Mouse (Mus musculus) forebrain, embryonic 14.5 days (tissue): ENCODE measurements at regions not wholly inside any gene's neighbourhood (a gene's known extent, or its start where the extent isn't known, plus 50 kb on each side); places are given as distances from the start of the nearest gene placed in this dataset.
A peak's percentile ranks its signal among the peaks of the same experiment; 100 is the strongest.

Source experiments
- ATAC-seq: fragments of 200-750 bp; cut with Nextera tagmentation; 2 replicates; pipeline ENCODE4 v1.8.0; 2017; ENCODE audit warnings: mild to moderate bottlenecking, moderate library complexity
- DNase-seq: peaks from one replicate; pipeline ENCODE4 v3.0.0-alpha.2; 2015; ENCODE audit warnings: low spot score
- H3K27ac ChIP-seq: fragments of 300-500 bp; sonication (generic); 2 replicates; pipeline ENCODE4 v1.5.1; 2014; ENCODE audit warnings: low read depth, mild to moderate bottlenecking, control low read depth, low read length, moderate library complexity
- H3K27me3 ChIP-seq: fragments of 300-500 bp; sonication (generic); replicated peaks from 2 replicates; pipeline ENCODE4 v1.6.1; 2014; ENCODE audit warnings: low read length, control low read depth, mixed read lengths; ENCODE audit not compliant: control insufficient read depth, insufficient read depth
- H3K36me3 ChIP-seq: fragments of 300-500 bp; sonication (generic); 2 replicates; pipeline ENCODE4 v1.6.1; 2014; ENCODE audit warnings: low read length, control low read depth; ENCODE audit not compliant: control insufficient read depth, insufficient read depth
- H3K4me1 ChIP-seq: fragments of 300-500 bp; sonication (generic); 2 replicates; pipeline ENCODE4 v1.6.1; 2014; ENCODE audit warnings: antibody characterized with exemption, low read length, control low read depth; ENCODE audit not compliant: control insufficient read depth, insufficient read depth
- H3K4me2 ChIP-seq: fragments of 300-500 bp; sonication (generic); 2 replicates; pipeline ENCODE4 v1.6.1; 2014; ENCODE audit warnings: mild to moderate bottlenecking, control low read depth, low read length
- H3K4me3 ChIP-seq: fragments of 300-500 bp; sonication (generic); 2 replicates; pipeline ENCODE4 v1.5.1; 2014; ENCODE audit warnings: low read depth, low read length, control low read depth
- H3K9ac ChIP-seq: fragments of 300-500 bp; sonication (generic); 2 replicates; pipeline ENCODE4 v1.6.1; 2014; ENCODE audit warnings: mild to moderate bottlenecking, low read length, control low read depth, moderate library complexity
- H3K9me3 ChIP-seq: fragments of 300-500 bp; sonication (generic); replicated peaks from 2 replicates; pipeline ENCODE4 v1.6.1; 2016; ENCODE audit warnings: low read length, control low read depth, mixed read lengths; ENCODE audit not compliant: control insufficient read depth
- WGBS: fragments of 180-500 bp; shearing (Covaris S2); extraction: QIAGEN DNeasy Blood & Tissue Kit; methylation state at CpG from one replicate; pipeline ENCODE4 v1.1.7; 2014; 5-methylcytosine and 5-hydroxymethylcytosine counted together

GRCm38 (mm10) chr17:61696717-61697116, 1184.4 kb downstream of the Efna5 start:
- Histone ChIP-seq H3K9ac (no peak overlapping the region), H3K27ac (no peak overlapping the region), H3K4me3 (no peak overlapping the region), H3K9me3 (no peaks in the 10 kb centered on the region), H3K27me3 (no peaks in the 10 kb centered on the region), H3K4me2 (no peak overlapping the region), H3K36me3 (no peaks in the 10 kb centered on the region), H3K4me1 (no peaks in the 10 kb centered on the region)
- DNase-seq: no peak
- WGBS: 94% methylated on average over 2 of the region's 2 CpGs
- no peak for ATAC-seq

GRCm38 (mm10) chr17:61686325-61686724, 1194.8 kb downstream of the Efna5 start:
- Histone ChIP-seq H3K36me3 (no peaks in the 10 kb centered on the region), H3K27me3 (no peaks in the 10 kb centered on the region), H3K4me2 (no peak overlapping the region), H3K9ac (no peak overlapping the region), H3K4me1 (no peaks in the 10 kb centered on the region), H3K4me3 (no peak overlapping the region), H3K27ac (no peak overlapping the region), H3K9me3 (no peaks in the 10 kb centered on the region)
- ATAC-seq (no peak), DNase-seq (no peak)
- WGBS: 69% methylated on average over 4 of the region's 4 CpGs

- no peak overlapping the region for H3K4me3 ChIP-seq
- no peaks in the 10 kb centered on the region for H3K36me3 ChIP-seq
- H3K9ac ChIP-seq: no peak overlapping the region
- H3K27ac ChIP-seq: no peak overlapping the region
- ATAC-seq (no peak), DNase-seq (no peak)
- no peaks in the 10 kb centered on the region for H3K9me3 ChIP-seq
- H3K4me1 ChIP-seq: no peaks in the 10 kb centered on the region
- H3K4me2 ChIP-seq: no peak overlapping the region
- H3K27me3 ChIP-seq: no peaks in the 10 kb centered on the region
- 87% methylated on average over 1 of the region's 1 CpGs for WGBS
Observed at GRCm38 (mm10) chr17:61684524-61684923, 1196.6 kb downstream of the Efna5 start.

- WGBS: 93% methylated on average over 1 of the region's 1 CpGs
- Histone ChIP-seq H3K9ac (no peak overlapping the region), H3K9me3 (no peaks in the 10 kb centered on the region), H3K27me3 (no peaks in the 10 kb centered on the region), H3K36me3 (no peaks in the 10 kb centered on the region), H3K4me2 (no peak overlapping the region), H3K4me3 (no peak overlapping the region), H3K4me1 (no peaks in the 10 kb centered on the region), H3K27ac (no peak overlapping the region)
- DNase-seq: no peak
- no peak for ATAC-seq
Observed at GRCm38 (mm10) chr17:61670651-61671050, 1210.5 kb downstream of the Efna5 start.

GRCm38 (mm10) chr17:61667428-61667827, 1213.7 kb downstream of the Efna5 start:
- Histone ChIP-seq H3K4me2 (no peak overlapping the region), H3K36me3 (no peaks in the 10 kb centered on the region), H3K4me1 (no peaks in the 10 kb centered on the region), H3K4me3 (no peak overlapping the region), H3K27me3 (no peaks in the 10 kb centered on the region), H3K9ac (no peak overlapping the region), H3K9me3 (no peaks in the 10 kb centered on the region), H3K27ac (no peak overlapping the region)
- peak; percentile 33 for DNase-seq
- ATAC-seq: no peak

- Histone ChIP-seq H3K27me3 (no peaks in the 10 kb centered on the region), H3K9ac (no peak overlapping the region), H3K4me1 (no peaks in the 10 kb centered on the region), H3K27ac (no peak overlapping the region), H3K4me2 (no peak overlapping the region), H3K9me3 (no peaks in the 10 kb centered on the region), H3K4me3 (no peak overlapping the region), H3K36me3 (no peaks in the 10 kb centered on the region)
- no peak for ATAC-seq
- DNase-seq: no peak
Observed at GRCm38 (mm10) chr17:61664926-61665325, 1216.2 kb downstream of the Efna5 start.

GRCm38 (mm10) chr17:61647576-61647975, 1233.5 kb downstream of the Efna5 start:
- Histone ChIP-seq H3K27ac (no peak overlapping the region), H3K36me3 (no peaks in the 10 kb centered on the region), H3K9ac (no peak overlapping the region), H3K4me1 (no peaks in the 10 kb centered on the region), H3K4me2 (no peak overlapping the region), H3K9me3 (no peaks in the 10 kb centered on the region), H3K4me3 (no peak overlapping the region), H3K27me3 (no peaks in the 10 kb centered on the region)
- ATAC-seq (no peak), DNase-seq (no peak)

GRCm38 (mm10) chr17:61608286-61608685, 1272.8 kb downstream of the Efna5 start:
- Histone ChIP-seq H3K4me3 (no peak overlapping the region), H3K27ac (no peak overlapping the region), H3K36me3 (no peaks in the 10 kb centered on the region), H3K4me1 (no peaks in the 10 kb centered on the region), H3K4me2 (no peak overlapping the region), H3K9ac (no peak overlapping the region), H3K9me3 (no peaks in the 10 kb centered on the region), H3K27me3 (no peaks in the 10 kb centered on the region)
- DNase-seq (no peak), ATAC-seq (no peak)
- WGBS: 85% methylated on average over 4 of the region's 4 CpGs

- no peaks in the 10 kb centered on the region for H3K36me3 ChIP-seq
- H3K27me3 ChIP-seq: no peaks in the 10 kb centered on the region
- no peak overlapping the region for H3K9ac ChIP-seq
- no peak overlapping the region for H3K4me3 ChIP-seq
- peak; percentile 75; the same call in 1 of the 2 replicates for ATAC-seq
- peak overlapping the region; percentile 16; the same call in 1 of the 2 replicates for H3K4me2 ChIP-seq
- DNase-seq: peak; percentile 73
- WGBS: 40% methylated on average over 14 of the region's 14 CpGs
- H3K27ac ChIP-seq: no peak overlapping the region
- H3K4me1 ChIP-seq: no peaks in the 10 kb centered on the region
- no peaks in the 10 kb centered on the region for H3K9me3 ChIP-seq
Observed at GRCm38 (mm10) chr17:61606729-61607481, 1274.2 kb downstream of the Efna5 start.
